Mouse (Mus musculus) midbrain, embryonic 16.5 days (tissue): ENCODE data around the gene Calm4. TPM values are rescaled to one million over a fixed set of nuclear protein-coding genes. Genes with fewer than 3 reads are reported as not detected.

Experiments used
- ATAC-seq: fragments of 200-750 bp; cut with Nextera tagmentation; 2 replicates; pipeline ENCODE4 v1.8.0; 2017; ENCODE audit warnings: moderate TSS enrichment
- H3K27ac ChIP-seq: fragments of 300-500 bp; sonication (generic); 2 replicates; pipeline ENCODE4 v1.5.1; 2014; ENCODE audit warnings: mild to moderate bottlenecking, low read length, mixed read lengths
- H3K27me3 ChIP-seq: fragments of 300-500 bp; sonication (generic); 2 replicates; pipeline ENCODE4 v1.6.1; 2014; ENCODE audit warnings: low read depth, low read length, mixed read lengths; ENCODE audit not compliant: control insufficient read depth, insufficient read depth
- H3K36me3 ChIP-seq: fragments of 300-500 bp; sonication (generic); 2 replicates; pipeline ENCODE4 v1.6.1; 2014; ENCODE audit warnings: mild to moderate bottlenecking, low read length, moderate library complexity, mixed read lengths; ENCODE audit not compliant: control insufficient read depth, insufficient read depth
- H3K4me1 ChIP-seq: fragments of 300-500 bp; sonication (generic); 2 replicates; pipeline ENCODE4 v1.6.1; 2014; ENCODE audit warnings: mild to moderate bottlenecking, low read length, mixed read lengths; ENCODE audit not compliant: control insufficient read depth, insufficient read depth
- H3K4me2 ChIP-seq: fragments of 300-500 bp; sonication (generic); 2 replicates; pipeline ENCODE4 v1.6.1; 2014; ENCODE audit warnings: mild to moderate bottlenecking, low read length, mixed read lengths
- H3K4me3 ChIP-seq: fragments of 300-500 bp; sonication (generic); 2 replicates; pipeline ENCODE4 v1.5.1; 2014; ENCODE audit warnings: low read depth, mild to moderate bottlenecking, low read length, moderate library complexity, mixed read lengths
- H3K9ac ChIP-seq: fragments of 300-500 bp; sonication (generic); 2 replicates; pipeline ENCODE4 v1.6.1; 2014; ENCODE audit warnings: low read depth, low read length, mixed read lengths
- H3K9me3 ChIP-seq: fragments of 300-500 bp; sonication (generic); replicated peaks from 2 replicates; pipeline ENCODE4 v1.6.1; 2014; ENCODE audit warnings: mild to moderate bottlenecking, low read length, mixed read lengths; ENCODE audit not compliant: control insufficient read depth, poor library complexity, severe bottlenecking
- WGBS: fragments of 180-500 bp; shearing (Covaris S2); extraction: QIAGEN DNeasy Blood & Tissue Kit; methylation state at CpG from one replicate; pipeline ENCODE4 v1.1.7; 2014; 5-methylcytosine and 5-hydroxymethylcytosine counted together
- polyA plus RNA-seq: library from polyadenylated mRNA; unstranded; fragments of >200 nt; fragmentation: Nextera tagmentation; extraction: Ambion mirVana; gene quantifications from 2 replicates; pipeline ENCODE4 v1.2.1, GENCODE M21; 2015

Gene Calm4
- polyA plus RNA-seq, 1 experiment from 2014 or later, result not detected

- ATAC-seq, result no peak
- no peaks in the 10 kb centered on the region for H3K36me3 ChIP-seq
- no peaks in the 10 kb centered on the region for H3K4me1 ChIP-seq
- WGBS, result 89% methylated on average over 8 of the region's 8 CpGs
- H3K4me2 ChIP-seq, result no peak overlapping the region
- H3K4me3 ChIP-seq, result no peak overlapping the region
- no peaks in the 10 kb centered on the region for H3K9me3 ChIP-seq
- H3K27ac ChIP-seq, result no peak overlapping the region
- no peaks in the 10 kb centered on the region for H3K27me3 ChIP-seq
- no peak overlapping the region for H3K9ac ChIP-seq
Observed at GRCm38 (mm10) chr13:3866355-3867052, 28.9 kb downstream of the Calm4 start.

- Histone ChIP-seq H3K27ac (no peak overlapping the region), H3K4me2 (no peak overlapping the region), H3K9ac (no peak overlapping the region), H3K4me3 (no peak overlapping the region), H3K27me3 (no peaks in the 10 kb centered on the region), H3K4me1 (no peaks in the 10 kb centered on the region), H3K9me3 (no peaks in the 10 kb centered on the region), H3K36me3 (no peaks in the 10 kb centered on the region)
- WGBS, result 87% methylated on average over 6 of the region's 6 CpGs
- ATAC-seq, result no peak
Observed at GRCm38 (mm10) chr13:3867158-3867557, 29.6 kb downstream of the Calm4 start.

GRCm38 (mm10) chr13:3869901-3870300 lies 32.3 kb downstream of the Calm4 start:
- Histone ChIP-seq H3K27me3 (no peaks in the 10 kb centered on the region), H3K27ac (no peak overlapping the region), H3K4me2 (no peak overlapping the region), H3K9me3 (no peaks in the 10 kb centered on the region), H3K9ac (no peak overlapping the region), H3K4me3 (no peak overlapping the region), H3K36me3 (no peaks in the 10 kb centered on the region), H3K4me1 (no peaks in the 10 kb centered on the region)
- no peak for ATAC-seq

GRCm38 (mm10) chr13:3872832-3873231 lies 35.3 kb downstream of the Calm4 start:
- Histone ChIP-seq H3K4me3 (no peak overlapping the region), H3K4me2 (no peak overlapping the region), H3K27ac (no peak overlapping the region), H3K9ac (no peak overlapping the region), H3K9me3 (no peaks in the 10 kb centered on the region), H3K27me3 (no peaks in the 10 kb centered on the region), H3K4me1 (no peaks in the 10 kb centered on the region), H3K36me3 (no peaks in the 10 kb centered on the region)
- WGBS, result 97% methylated on average over 4 of the region's 4 CpGs
- ATAC-seq, result no peak

- no peaks in the 10 kb centered on the region for H3K9me3 ChIP-seq
- no peaks in the 10 kb centered on the region for H3K27me3 ChIP-seq
- H3K27ac ChIP-seq, result no peak overlapping the region
- no peaks in the 10 kb centered on the region for H3K4me1 ChIP-seq
- no peaks in the 10 kb centered on the region for H3K36me3 ChIP-seq
- no peak overlapping the region for H3K4me2 ChIP-seq
- no peak overlapping the region for H3K9ac ChIP-seq
- no peak overlapping the region for H3K4me3 ChIP-seq
- 0 out of 2 replicates have a peak, but pooled peaks have one; percentile 21 for ATAC-seq
- 86% methylated on average over 6 of the region's 6 CpGs for WGBS
Observed at GRCm38 (mm10) chr13:3876448-3876847, 38.9 kb downstream of the Calm4 start.

- ATAC-seq, result no peak; the same call in 1 of the 2 replicates
- Histone ChIP-seq H3K4me2 (no peak overlapping the region), H3K27me3 (no peaks in the 10 kb centered on the region), H3K9ac (no peak overlapping the region), H3K36me3 (no peaks in the 10 kb centered on the region), H3K9me3 (no peaks in the 10 kb centered on the region), H3K4me1 (no peaks in the 10 kb centered on the region), H3K4me3 (no peak overlapping the region), H3K27ac (no peak overlapping the region)
- 77% methylated on average over 6 of the region's 6 CpGs for whole genome bisulfite sequencing
Observed at GRCm38 (mm10) chr13:3877185-3877584, 39.6 kb downstream of the Calm4 start.

GRCm38 (mm10) chr13:3877679-3878220 lies 40.2 kb downstream of the Calm4 start:
- no peaks in the 10 kb centered on the region for H3K4me1 ChIP-seq
- no peaks in the 10 kb centered on the region for H3K9me3 ChIP-seq
- no peak overlapping the region for H3K27ac ChIP-seq
- H3K36me3 ChIP-seq, result no peaks in the 10 kb centered on the region
- ATAC-seq, result no peak
- no peak overlapping the region for H3K4me3 ChIP-seq
- no peaks in the 10 kb centered on the region for H3K27me3 ChIP-seq
- no peak overlapping the region for H3K9ac ChIP-seq
- 50% methylated on average over 4 of the region's 4 CpGs for WGBS
- H3K4me2 ChIP-seq, result no peak overlapping the region

- H3K36me3 ChIP-seq, result 0 out of 2 replicates have a peak, but pooled peaks cover 6% of the 10 kb centered on the region
- H3K27ac ChIP-seq, result no peak overlapping the region
- no peak overlapping the region for H3K4me3 ChIP-seq
- no peak for ATAC-seq
- 98% methylated on average over 7 of the region's 7 CpGs for WGBS
- H3K9ac ChIP-seq, result no peak overlapping the region
- H3K27me3 ChIP-seq, result no peaks in the 10 kb centered on the region
- no peak overlapping the region for H3K4me2 ChIP-seq
- H3K4me1 ChIP-seq, result no peaks in the 10 kb centered on the region
- H3K9me3 ChIP-seq, result no peaks in the 10 kb centered on the region
Observed at GRCm38 (mm10) chr13:3886663-3887062, 49.1 kb downstream of the Calm4 start.
